Mouse (Mus musculus) MEL (cell line): ENCODE data around the gene 6330403K07Rik. TPM values are rescaled to one million over a fixed set of nuclear protein-coding genes. Genes with fewer than 3 reads are reported as not detected.

ENCODE experiments used
- DNase-seq: peaks from one replicate; pipeline ENCODE4 v3.0.0; 2011; ENCODE audit warnings: low read depth, low spot score
- H3K27ac ChIP-seq: 2 replicates; pipeline ENCODE4 v1.5.1; 2012; ENCODE audit warnings: low read depth, mild to moderate bottlenecking, control low read depth, low read length, moderate library complexity; ENCODE audit not compliant: control insufficient read depth
- H3K27me3 ChIP-seq, 2 experiments: fragments of 150-350 bp in 1 of 2; sonication (generic) in 1 of 2; 2 replicates each; pipeline ENCODE4 v1.6.1; 2012; ENCODE audit warnings: low read length in 2 of 2, mild to moderate bottlenecking in 2 of 2, improper control_type of control experiment in 1 of 2, moderate library complexity in 1 of 2; ENCODE audit not compliant: insufficient read depth in 2 of 2, control insufficient read depth in 1 of 2
- H3K36me3 ChIP-seq, 2 experiments: 2 replicates each; pipeline ENCODE4 v1.6.1; 2012 to 2014; ENCODE audit warnings: low read length in 2 of 2, improper control_type of control experiment in 1 of 2, inconsistent platforms in 1 of 2, mild to moderate bottlenecking in 1 of 2; ENCODE audit not compliant: insufficient read depth in 2 of 2, control insufficient read depth in 1 of 2
- H3K4me1 ChIP-seq, 2 experiments: fragments of 150-350 bp in 1 of 2; sonication (generic) in 1 of 2; 2 replicates each; pipeline ENCODE4 v1.6.1; 2012; ENCODE audit warnings: low read length in 2 of 2, improper control_type of control experiment in 1 of 2, mild to moderate bottlenecking in 1 of 2; ENCODE audit not compliant: insufficient read depth in 2 of 2, control insufficient read depth in 1 of 2
- H3K4me3 ChIP-seq, 2 experiments: fragments of 150-350 bp in 1 of 2; sonication (generic) in 1 of 2; 2 replicates each; pipeline ENCODE4 v1.5.1; 2012; ENCODE audit warnings: low read depth in 2 of 2, low read length in 2 of 2, mild to moderate bottlenecking in 2 of 2, moderate library complexity in 2 of 2, control low read depth in 1 of 2, improper control_type of control experiment in 1 of 2; ENCODE audit not compliant: control insufficient read depth in 1 of 2, insufficient read depth in 1 of 2
- H3K79me2 ChIP-seq: 2 replicates; pipeline ENCODE4 v1.6.1; 2012; ENCODE audit warnings: mild to moderate bottlenecking, low read length, moderate library complexity; ENCODE audit not compliant: control insufficient read depth, poor library complexity, insufficient read depth
- H3K9ac ChIP-seq: 2 replicates; pipeline ENCODE4 v1.6.1; 2012; ENCODE audit warnings: low read depth, mild to moderate bottlenecking, control low read depth, low read length, moderate library complexity; ENCODE audit not compliant: control insufficient read depth, poor library complexity, severe bottlenecking
- H3K9me3 ChIP-seq: fragments of 150-350 bp; sonication (generic); replicated peaks from 2 replicates; pipeline ENCODE4 v1.6.1; 2012; ENCODE audit warnings: mild to moderate bottlenecking, low read length, improper control_type of control experiment, moderate library complexity; ENCODE audit not compliant: insufficient read depth
- CHD1 ChIP-seq: IDR thresholded peaks from 2 replicates; pipeline ENCODE4 v1.6.1; 2012; ENCODE audit warnings: low read depth, mild to moderate bottlenecking, inconsistent platforms, low read length, improper control_type of control experiment
- CHD2 ChIP-seq: IDR thresholded peaks from 2 replicates; pipeline ENCODE4 v1.6.1; 2011; ENCODE audit warnings: low read length, improper control_type of control experiment
- CTCF ChIP-seq, 3 experiments: IDR thresholded peaks in 2 of 3; conservative IDR thresholded peaks in 1 of 3; 2 replicates each; pipeline ENCODE4 v1.5.1; 2011 to 2012; ENCODE audit warnings: low read length in 3 of 3, low read depth in 2 of 3, mild to moderate bottlenecking in 2 of 3, improper control_type of control experiment in 1 of 3, inconsistent platforms in 1 of 3, mixed read lengths in 1 of 3, moderate library complexity in 1 of 3; ENCODE audit not compliant: control insufficient read depth in 1 of 3, insufficient read depth in 1 of 3, poor library complexity in 1 of 3, severe bottlenecking in 1 of 3
- EP300 ChIP-seq, 2 experiments: IDR thresholded peaks; 2 replicates each; pipeline ENCODE4 v1.6.1; 2011; ENCODE audit warnings: improper control_type of control experiment in 2 of 2, low read length in 2 of 2, low read depth in 1 of 2, mild to moderate bottlenecking in 1 of 2
- HCFC1 ChIP-seq: IDR thresholded peaks from 2 replicates; pipeline ENCODE4 v1.6.1; 2012; ENCODE audit warnings: low read depth, mild to moderate bottlenecking, inconsistent platforms, low read length, improper control_type of control experiment, moderate library complexity
- KAT2A ChIP-seq: conservative IDR thresholded peaks from 2 replicates; pipeline ENCODE4 v1.6.1; 2012; ENCODE audit warnings: low read depth, low read length, improper control_type of control experiment, inconsistent platforms
- MAZ ChIP-seq: IDR thresholded peaks from 2 replicates; pipeline ENCODE4 v1.6.1; 2012; ENCODE audit warnings: low read depth, mild to moderate bottlenecking, inconsistent platforms, low read length, improper control_type of control experiment
- MEF2A ChIP-seq: IDR thresholded peaks from 2 replicates; pipeline ENCODE4 v1.6.1; 2014; ENCODE audit warnings: low read depth, mild to moderate bottlenecking, inconsistent platforms, low read length, improper control_type of control experiment; ENCODE audit not compliant: poor library complexity, insufficient replicate concordance, severe bottlenecking; ENCODE audit errors: extremely low read depth
- MXI1 ChIP-seq: IDR thresholded peaks from 2 replicates; pipeline ENCODE4 v1.6.1; 2011; ENCODE audit warnings: mild to moderate bottlenecking, low read depth, low read length, improper control_type of control experiment
- NRF1 ChIP-seq: IDR thresholded peaks from 2 replicates; pipeline ENCODE4 v1.6.1; 2014; ENCODE audit warnings: low read depth, mild to moderate bottlenecking, inconsistent platforms, low read length, improper control_type of control experiment, moderate library complexity; ENCODE audit not compliant: poor library complexity, insufficient read depth, severe bottlenecking
- POLR2A ChIP-seq, 2 experiments: IDR thresholded peaks; 2 replicates each; pipeline ENCODE4 v1.6.1; 2011 to 2012; ENCODE audit warnings: low read length in 2 of 2, mild to moderate bottlenecking in 2 of 2, control low read depth in 1 of 2, improper control_type of control experiment in 1 of 2, low read depth in 1 of 2, moderate library complexity in 1 of 2; ENCODE audit not compliant: control insufficient read depth in 1 of 2, insufficient read depth in 1 of 2, poor library complexity in 1 of 2
- RAD21 ChIP-seq: IDR thresholded peaks from 2 replicates; pipeline ENCODE4 v1.6.1; 2011; ENCODE audit warnings: mild to moderate bottlenecking, low read depth, low read length, improper control_type of control experiment
- SMC3 ChIP-seq: IDR thresholded peaks from 2 replicates; pipeline ENCODE4 v1.6.1; 2011; ENCODE audit warnings: low read depth, low read length, improper control_type of control experiment
- TBP ChIP-seq: IDR thresholded peaks from 2 replicates; pipeline ENCODE4 v1.8.0; 2011; ENCODE audit warnings: low read depth, low read length, improper control_type of control experiment
- TCF12 ChIP-seq: IDR thresholded peaks from 2 replicates; pipeline ENCODE4 v1.6.1; 2014; ENCODE audit warnings: low read depth, mild to moderate bottlenecking, inconsistent platforms, low read length, improper control_type of control experiment, moderate library complexity
- UBTF ChIP-seq: IDR thresholded peaks from 2 replicates; pipeline ENCODE4 v1.6.1; 2012; ENCODE audit warnings: low read depth, mild to moderate bottlenecking, inconsistent platforms, low read length, improper control_type of control experiment, moderate library complexity, borderline replicate concordance; ENCODE audit not compliant: insufficient read depth
- ZC3H11A ChIP-seq: IDR thresholded peaks from 2 replicates; pipeline ENCODE4 v1.6.1; 2012; ENCODE audit warnings: low read depth, mild to moderate bottlenecking, inconsistent platforms, low read length, improper control_type of control experiment
- ZMIZ1 ChIP-seq: IDR thresholded peaks from 2 replicates; pipeline ENCODE4 v1.6.1; 2012; ENCODE audit warnings: low read depth, mild to moderate bottlenecking, inconsistent platforms, low read length, improper control_type of control experiment, moderate library complexity
- polyA plus RNA-seq, 2 experiments: library from polyadenylated mRNA; stranded (reverse) in 1 of 2; unstranded in 1 of 2; fragments of >175 nt in 1 of 2; fragments of >200 nt in 1 of 2; gene quantifications; 2 replicates each; pipeline versions ENCODE4 v1.2.1 to v1.2.4; 2012; ENCODE audit warnings: low replicate concordance in 2 of 2, low read depth in 1 of 2; ENCODE audit not compliant: insufficient read length in 2 of 2, insufficient read depth in 1 of 2, missing spikeins in 1 of 2
- total RNA-seq: library from RNA; depleted of rRNA; stranded (reverse); fragments of 300-350 nt; gene quantifications from 2 replicates; pipeline ENCODE4 v1.2.3, GENCODE M21; 2012

The 6330403K07Rik gene
- total and polyA plus RNA-seq, 3 experiments: 0.15 to 0.82 TPM; not detected in 1

DNA sequence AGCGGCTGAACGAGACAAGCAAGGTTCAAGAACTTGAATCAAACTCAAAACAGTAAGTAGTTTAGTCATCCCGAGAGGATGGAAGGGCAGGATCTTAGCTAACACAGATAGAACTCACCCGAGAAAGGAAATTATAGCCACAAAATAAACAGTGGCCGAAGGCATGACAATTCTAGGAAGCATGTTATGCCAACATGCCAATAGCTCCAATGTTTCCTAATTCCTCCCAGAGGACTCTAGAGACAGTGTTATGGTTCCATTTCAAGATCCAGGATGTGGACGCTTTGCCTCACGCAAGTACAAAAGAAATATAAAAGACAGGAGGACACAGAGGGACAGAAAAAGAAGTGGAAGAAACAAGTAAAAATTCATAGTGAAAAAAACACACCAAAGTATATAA lies 25.5 kb downstream of the 6330403K07Rik start:
- H3K36me3 ChIP-seq: peaks cover 6 to 9% of the 10 kb centered on the region in 2 experiments
- no peak for DNase-seq
- H3K4me3 ChIP-seq: no peak overlapping the region
- peaks cover 14% of the 10 kb centered on the region for H3K79me2 ChIP-seq
- no peak overlapping the region for H3K9ac ChIP-seq
- no peaks in the 10 kb centered on the region for H3K9me3 ChIP-seq
- no peaks in the 10 kb centered on the region for H3K27me3 ChIP-seq
- no peak for TF ChIP-seq NRF1
- no peak for TF ChIP-seq POLR2A (IDR thresholded peaks at IDR 0.05; ENCODE audit: control insufficient read depth in 1 of 2, insufficient read depth in 1 of 2, low read depth in 1 of 2, low read length in 2 of 2, poor library complexity in 1 of 2)
- no peak for TF ChIP-seq MAZ
- TF ChIP-seq CHD2: no peak
- TF ChIP-seq TBP: no peak
- no peak for TF ChIP-seq RAD21
- TF ChIP-seq ZC3H11A: no peak
- no peak for TF ChIP-seq ZMIZ1
- TF ChIP-seq TCF12: no peak
- no peak for TF ChIP-seq MEF2A
- TF ChIP-seq CTCF (IDR thresholded peaks at IDR 0.05 in 2 of 3, conservative IDR thresholded peaks at IDR 0.05 in 1 of 3; ENCODE audit: control insufficient read depth in 1 of 3, insufficient read depth in 1 of 3, low read depth in 2 of 3, low read length in 3 of 3, poor library complexity in 1 of 3, severe bottlenecking in 1 of 3): no peak
- TF ChIP-seq CHD1: no peak
- no peak for TF ChIP-seq HCFC1
- no peak for TF ChIP-seq MXI1
- no peak for TF ChIP-seq UBTF
- no peak for TF ChIP-seq EP300 (IDR thresholded peaks at IDR 0.05; ENCODE audit: low read depth in 1 of 2, low read length in 2 of 2)
- no peak overlapping the region for H3K27ac ChIP-seq
- H3K4me1 ChIP-seq: peaks cover 0 to 4% of the 10 kb centered on the region in 2 experiments; a peak in 3 of 4 replicates

DNA sequence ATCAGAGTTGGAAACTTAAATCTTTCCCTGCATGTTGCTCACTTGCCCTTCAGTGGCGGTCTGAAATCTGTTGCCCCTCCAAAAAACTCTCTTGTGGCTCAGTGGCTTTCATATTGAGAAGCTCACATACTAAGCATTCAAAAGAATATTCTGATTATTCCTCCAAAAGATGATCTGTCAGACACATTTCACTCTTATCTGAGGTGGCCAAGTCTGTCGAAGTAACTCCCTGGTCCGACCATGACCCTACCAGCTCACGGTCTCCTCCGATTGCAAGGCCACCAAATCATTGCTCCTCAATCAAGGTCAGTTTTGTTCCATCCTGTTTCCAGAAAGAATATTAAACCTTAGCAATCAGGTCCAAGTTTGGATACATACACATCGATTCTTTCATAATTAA lies 26.3 kb downstream of the 6330403K07Rik start:
- Histone ChIP-seq H3K4me1 (peaks cover 0 to 10% of the 10 kb centered on the region in 2 experiments; a peak in 3 of 4 replicates), H3K36me3 (peaks cover 3 to 16% of the 10 kb centered on the region in 2 experiments; a peak in 2 of 4 replicates), H3K79me2 (peaks cover 22% of the 10 kb centered on the region), H3K27me3 (no peaks in the 10 kb centered on the region), H3K27ac (no peak overlapping the region), H3K9me3 (no peaks in the 10 kb centered on the region), H3K4me3 (no peak overlapping the region), H3K9ac (no peak overlapping the region)
- no peak for DNase-seq
- TF ChIP-seq KAT2A: no peak
- TF ChIP-seq SMC3: no peak
- no peak for TF ChIP-seq HCFC1
